Mouse (Mus musculus): ENCODE data around the gene Rhox3a2.
"Not testable (repeated sequence)": the region's sequence is repeated elsewhere in the genome, so short reads cannot be mapped to it uniquely, and the experiment has no call there.

The Rhox3a2 gene

GRCm38 (mm10) chrX:37379728-37380127 is at the start of gene Rhox3a2:
Rhox3a2 (plus strand) TSS chrX:37380028.
- DNase-seq (ENCODE audit: extremely low read depth, low read depth), result not testable (repeated sequence)

GRCm38 (mm10) chrX:37390548-37390947 is 10.7 kb downstream of the Rhox3a2 start, which contains the start of gene Rhox4a2:
Rhox4a2 (plus strand) TSS chrX:37390848.
- DNase-seq (ENCODE audit: extremely low read depth, low read depth), result not testable (repeated sequence)

- not testable (repeated sequence) for DNase-seq (ENCODE audit: extremely low read depth, low read depth)
Measured at GRCm38 (mm10) chrX:37411767-37412166, 31.9 kb downstream of the Rhox3a2 start, which contains the start of gene Rhox2b. Rhox2b (plus strand) TSS chrX:37412067.

- not testable (repeated sequence) for DNase-seq (ENCODE audit: extremely low read depth, low read depth)
Measured at GRCm38 (mm10) chrX:37432194-37432593, 52.4 kb downstream of the Rhox3a2 start, which contains the start of gene Rhox4b. Rhox4b (plus strand) TSS chrX:37432494.
